Mouse (Mus musculus) urinary bladder, postnatal 25 days (tissue): ENCODE results near the gene 1110059E24Rik.
"Not testable (repeated sequence)": the region's sequence is repeated elsewhere in the genome, so short reads cannot be mapped to it uniquely, and the experiment has no call there.

ENCODE experiments used
- DNase-seq: peaks from one replicate; pipeline ENCODE4 v3.0.0; 2022; ENCODE audit warnings: low spot score

Gene 1110059E24Rik

DNA sequence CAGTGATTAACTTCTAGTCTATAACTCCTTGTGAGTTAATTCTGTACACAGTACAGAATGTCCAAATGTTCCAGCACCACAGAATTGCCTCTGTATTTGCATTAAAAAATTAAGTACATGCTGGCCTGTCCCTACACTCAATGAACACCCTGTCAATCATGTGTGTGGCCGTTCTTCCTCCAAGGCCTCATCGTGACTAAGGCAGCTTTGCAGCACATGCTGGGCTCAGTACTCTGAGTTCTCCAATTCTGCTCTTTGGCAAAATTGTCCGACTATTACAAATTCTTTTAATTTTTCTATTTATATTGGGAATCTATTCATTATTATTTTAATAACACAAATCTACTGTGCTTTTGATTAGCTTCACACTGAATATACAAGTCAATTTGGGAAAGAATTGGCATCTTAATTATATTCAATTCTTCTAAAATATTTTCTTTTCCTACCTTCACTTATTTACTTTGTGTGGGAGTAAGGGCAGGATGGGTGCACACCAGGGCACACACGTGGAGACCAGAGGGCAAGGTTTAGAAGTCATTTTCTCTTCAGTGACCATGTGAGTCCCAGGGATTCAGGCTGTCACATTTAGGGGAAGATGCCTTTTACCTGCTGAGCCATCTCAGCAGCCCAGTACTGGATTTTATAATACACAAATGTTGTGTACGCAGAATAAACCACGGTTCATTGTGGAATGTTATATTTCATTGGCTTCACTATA is 26.3 kb downstream of the 1110059E24Rik start:
- DNase-seq: no peak

DNA sequence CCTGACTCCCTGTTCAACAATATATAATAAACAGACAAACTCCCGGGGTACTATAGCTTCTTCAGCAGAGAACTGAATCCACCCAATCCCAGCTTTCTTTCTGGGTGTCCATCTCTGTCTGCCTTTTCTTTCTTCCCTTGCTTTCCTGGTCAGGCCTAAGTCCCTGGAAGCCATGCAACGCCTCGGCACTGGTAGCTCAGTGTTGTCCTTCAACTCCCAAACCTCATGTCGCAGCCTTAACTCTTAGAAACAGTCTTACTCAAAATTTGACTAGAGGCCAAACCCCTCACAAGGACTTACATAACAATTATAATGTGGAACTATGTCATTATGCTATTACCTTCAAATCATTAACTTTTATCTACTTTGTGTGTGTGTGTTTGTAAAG is 28.6 kb downstream of the 1110059E24Rik start:
- no peak for DNase-seq

DNA sequence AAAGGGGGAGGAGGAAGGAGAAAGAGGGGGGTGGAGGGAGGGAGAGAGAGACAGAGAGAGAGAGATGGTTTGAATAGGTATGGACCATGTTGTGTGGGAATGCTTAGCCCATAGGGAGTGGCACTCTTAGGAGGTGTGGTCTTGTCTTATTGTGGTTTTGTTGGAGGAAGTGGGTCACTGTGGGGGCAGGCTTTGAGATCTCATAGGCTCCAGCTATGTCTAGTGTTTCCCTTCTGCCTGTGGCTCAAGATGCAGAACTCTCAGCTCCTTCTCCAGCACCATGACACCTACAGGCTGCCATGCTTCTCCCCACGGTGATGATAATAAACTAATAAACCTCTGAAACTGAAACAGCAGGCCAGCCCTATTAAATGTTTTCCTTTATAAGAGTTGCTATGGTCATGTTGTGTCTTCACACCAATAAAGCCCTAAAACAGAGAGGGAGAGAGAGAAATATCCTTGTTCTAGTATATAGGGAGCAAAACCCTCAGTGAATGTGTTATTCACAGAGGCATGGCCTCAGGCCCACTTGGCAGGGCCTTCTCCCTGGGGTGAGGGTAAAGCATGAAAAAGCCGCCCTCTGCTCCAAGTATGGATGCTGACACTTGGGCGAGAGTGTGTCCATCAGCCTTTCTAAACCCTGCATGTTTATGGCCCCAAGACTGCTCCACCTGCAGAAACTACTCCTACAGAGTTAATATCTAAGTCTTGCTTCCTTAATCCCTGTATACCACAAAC is 29.2 kb downstream of the 1110059E24Rik start:
- DNase-seq: no peak

DNA sequence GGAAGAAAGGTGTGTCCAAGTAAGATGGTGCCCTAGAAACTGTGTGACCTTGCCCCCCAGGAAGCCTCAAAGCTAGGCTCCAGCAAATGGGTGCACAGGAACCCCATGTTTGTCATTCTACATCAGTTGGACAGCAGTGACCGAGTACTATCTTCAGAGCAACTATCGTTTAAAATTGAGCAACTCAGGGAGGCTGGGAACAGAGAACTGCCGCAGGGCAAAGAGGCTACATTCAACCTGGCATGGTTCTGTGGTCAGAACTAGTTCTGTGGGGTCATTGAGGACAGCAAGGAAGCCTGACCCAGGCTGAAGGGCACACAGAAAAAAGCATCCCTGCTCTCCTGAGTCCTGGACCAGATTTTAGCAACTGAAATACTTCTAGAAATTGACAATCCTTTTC is 37.0 kb downstream of the 1110059E24Rik start:
- no peak for DNase-seq

DNA sequence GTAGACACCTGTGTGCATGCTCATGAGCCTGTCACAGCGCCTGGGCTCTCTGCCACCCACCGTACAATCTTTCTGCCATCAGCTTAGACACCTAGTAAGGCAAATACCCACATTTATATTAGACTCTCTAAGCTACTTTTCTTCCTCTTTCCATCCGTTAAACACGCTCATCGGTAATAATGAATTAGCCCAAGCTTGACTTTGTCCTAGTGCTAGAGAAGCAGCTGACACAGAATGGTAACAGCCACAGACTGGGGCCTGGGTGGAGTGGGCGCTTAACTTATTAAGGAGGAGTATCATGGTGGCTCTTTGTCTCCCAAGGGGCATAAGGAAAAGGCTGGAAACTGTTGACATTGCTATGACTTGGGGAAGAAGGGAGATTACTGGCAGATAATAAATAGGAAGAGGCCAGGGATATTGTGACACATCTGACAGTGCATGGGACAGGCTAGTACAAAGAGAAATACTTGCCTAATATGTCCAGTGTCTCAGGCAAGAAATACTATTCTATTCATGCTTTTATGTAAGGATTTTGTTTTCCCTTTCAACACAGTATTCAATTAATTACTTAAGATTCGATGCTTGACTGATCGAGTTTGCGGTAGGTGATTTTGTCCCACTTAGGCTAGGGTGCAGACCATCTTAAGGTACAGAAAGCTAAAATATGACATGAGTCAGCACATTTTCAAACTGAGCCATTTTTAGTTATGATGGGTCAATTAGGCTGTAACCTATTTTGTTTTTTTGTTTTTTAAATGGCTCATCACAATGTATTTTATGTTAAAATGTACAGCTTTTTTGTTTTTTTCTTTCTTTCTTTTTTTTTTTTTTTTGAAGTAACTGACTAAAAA is 40.8 kb downstream of the 1110059E24Rik start:
- DNase-seq: no peak

DNA sequence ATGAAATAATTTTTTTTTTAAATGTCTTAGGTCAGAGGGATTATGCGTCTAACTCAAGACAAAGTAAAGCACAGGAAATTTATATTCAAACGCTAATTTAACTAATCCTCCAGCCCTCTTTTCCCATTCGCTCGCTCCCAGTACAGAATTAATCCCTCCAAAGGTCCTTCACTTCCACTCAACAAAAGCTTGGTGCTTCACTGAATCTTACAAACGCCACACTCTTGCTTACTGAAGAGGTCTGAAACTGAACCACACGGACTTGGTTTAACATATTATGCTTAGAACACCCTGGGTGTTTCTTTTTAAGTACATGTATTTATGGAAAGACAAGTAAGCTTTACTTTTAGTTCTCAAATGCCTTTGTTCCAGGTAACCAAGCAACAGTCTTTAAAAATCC is 41.5 kb downstream of the 1110059E24Rik start:
- DNase-seq: no peak

DNA sequence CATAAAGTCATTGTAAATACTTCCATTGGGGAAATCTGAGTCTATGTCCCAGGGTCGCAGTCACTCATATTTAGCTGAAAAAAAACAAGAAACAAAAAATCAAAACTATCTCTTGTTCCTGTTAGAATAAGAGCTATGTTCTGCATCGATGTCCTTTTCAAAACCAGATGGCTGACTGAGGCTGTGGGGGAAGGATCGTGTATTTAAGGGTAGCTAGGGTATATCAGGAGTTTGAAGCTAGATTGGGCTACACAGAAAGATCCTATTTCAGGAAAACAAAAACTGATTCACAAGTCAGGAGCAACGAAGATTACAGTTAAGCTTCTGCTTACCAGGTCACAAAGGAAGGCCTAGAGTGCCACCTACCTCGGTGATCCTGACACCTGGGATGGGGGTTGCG is 42.5 kb downstream of the 1110059E24Rik start:
- no peak for DNase-seq

DNA sequence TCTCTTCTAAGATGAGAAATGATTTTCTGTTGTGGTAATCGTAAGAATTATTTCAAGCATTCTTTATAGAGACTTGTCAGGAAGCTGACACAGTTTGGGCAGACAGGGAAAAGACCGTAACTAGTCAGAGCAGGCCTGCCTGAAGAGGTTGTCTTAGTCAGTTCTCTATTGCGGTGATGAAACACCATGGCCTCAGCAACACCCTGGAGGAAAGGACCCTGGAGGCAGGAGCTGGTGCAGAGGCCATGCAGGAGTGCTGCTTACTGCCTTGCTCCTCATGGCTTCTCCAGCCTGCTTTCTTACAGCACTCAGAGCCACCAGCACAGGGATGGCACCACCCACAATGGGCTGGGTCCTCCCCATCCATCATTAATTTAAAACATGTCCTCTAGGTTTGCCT is 47.5 kb downstream of the 1110059E24Rik start:
- no peak for DNase-seq

DNA sequence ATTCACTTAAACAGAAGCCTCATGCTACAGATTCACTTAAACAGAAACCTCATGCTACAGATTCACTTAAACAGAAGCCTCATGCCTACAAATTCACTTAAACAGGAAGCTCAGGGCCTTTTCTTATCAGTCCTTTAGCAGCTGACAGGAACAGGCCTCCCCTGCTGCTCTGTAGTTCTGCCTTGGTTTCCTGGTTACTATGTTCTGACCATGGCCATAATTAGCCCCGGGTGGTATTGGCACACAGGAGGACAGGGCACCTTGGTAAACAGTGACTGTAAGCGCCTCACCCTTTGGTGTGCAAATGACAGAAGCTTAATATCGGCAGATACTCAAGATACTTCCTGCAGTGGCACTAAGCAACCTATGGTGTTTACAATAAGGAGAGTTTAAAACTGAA is 48.9 kb downstream of the 1110059E24Rik start:
- no peak for DNase-seq

DNA sequence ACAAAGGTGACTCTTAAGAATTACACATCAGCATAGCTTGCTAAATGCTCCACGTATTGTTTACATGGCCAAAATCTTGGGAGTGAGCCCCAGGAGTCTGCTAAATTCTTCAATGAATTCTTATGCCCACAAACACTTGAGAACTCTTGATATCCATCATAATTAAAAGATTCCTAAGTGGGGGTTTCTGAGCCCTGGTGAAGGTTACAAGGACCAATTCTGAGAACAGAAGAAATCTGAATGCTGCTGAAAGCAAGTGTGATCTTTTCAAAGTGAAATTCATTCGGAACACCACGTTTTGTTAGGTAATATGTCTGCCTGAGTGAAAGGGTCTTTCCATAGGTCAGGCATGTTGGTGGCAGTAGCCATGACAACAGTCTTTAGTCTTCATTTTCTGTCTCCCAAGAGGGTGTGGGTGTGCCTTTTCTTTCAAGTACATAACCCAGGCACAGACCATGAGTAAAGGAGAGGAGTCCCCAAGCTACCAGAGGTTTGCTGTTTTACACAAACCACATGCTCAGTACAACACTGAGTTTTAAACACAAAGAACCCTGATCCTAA is 51.2 kb downstream of the 1110059E24Rik start:
- DNase-seq: no peak

DNA sequence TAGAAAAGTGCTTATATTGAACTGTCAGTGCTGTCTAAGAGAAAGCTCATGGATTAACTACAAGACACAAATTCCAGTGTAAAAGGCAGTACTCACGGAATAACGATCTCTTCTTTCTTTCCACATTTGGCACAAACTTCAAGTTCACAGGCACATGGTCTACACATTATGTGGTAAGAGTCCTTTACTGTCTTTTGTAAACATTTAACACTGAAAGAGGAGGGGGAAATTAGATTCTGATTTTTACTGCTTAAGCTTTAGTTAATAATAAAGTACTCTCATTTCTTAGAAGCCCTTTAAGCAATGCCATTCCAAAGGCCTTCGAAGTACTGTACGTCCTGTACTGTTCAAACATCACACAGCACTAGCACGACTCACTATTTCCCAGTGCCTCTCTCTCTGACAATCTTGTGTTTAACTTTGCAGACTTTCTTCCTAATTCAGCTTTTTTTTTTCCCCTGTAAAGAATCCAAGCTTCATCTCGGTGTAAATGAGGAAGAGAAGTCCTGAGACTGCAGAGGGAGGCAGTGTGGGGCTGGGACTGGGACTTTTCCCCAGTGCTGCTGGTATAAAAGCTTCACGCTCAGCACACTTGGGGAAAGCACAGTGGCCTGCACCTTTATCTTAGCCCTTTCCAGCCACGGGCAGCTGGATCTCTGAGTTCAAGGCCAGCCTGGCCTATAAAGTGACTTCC is 54.0 kb downstream of the 1110059E24Rik start:
- DNase-seq: no peak

DNA sequence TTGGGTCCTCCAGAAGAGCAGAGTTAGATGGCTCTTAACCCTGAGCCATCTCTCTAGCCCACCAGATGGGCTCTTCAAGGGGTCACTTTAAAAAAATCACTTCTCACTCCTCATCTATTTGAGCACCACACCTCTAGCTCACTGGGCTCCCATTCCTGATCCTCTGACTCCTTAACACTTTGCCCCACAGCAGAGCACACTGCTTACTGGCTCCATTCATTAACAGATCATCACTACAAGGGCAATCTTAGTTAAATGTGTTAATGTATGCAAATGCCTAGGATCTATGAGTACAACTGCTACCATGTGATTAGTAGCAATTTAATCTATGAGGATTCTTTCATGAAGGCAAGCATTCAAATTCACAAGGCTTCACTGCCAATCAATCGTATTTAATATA is 58.1 kb downstream of the 1110059E24Rik start:
- no peak for DNase-seq

DNA sequence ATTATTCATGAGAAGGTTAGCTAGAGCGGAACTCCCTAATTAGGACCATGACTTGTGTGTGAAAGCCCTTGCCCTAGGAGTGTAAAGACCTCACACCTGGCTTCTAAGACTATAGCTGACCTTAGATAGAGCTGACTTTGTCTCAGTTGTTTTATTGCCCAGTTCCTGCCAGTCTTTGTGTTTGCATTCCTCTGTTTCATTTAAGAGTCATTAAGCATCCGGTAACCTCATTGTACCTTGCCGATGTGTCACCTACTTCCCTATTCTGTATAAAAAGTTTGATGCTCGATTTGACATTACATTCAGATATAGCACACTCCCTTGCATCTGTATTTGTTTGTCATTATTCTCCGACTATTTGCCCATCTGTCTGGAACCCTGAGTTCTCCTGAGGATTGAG is 60.6 kb downstream of the 1110059E24Rik start:
- not testable (repeated sequence) for DNase-seq

DNA sequence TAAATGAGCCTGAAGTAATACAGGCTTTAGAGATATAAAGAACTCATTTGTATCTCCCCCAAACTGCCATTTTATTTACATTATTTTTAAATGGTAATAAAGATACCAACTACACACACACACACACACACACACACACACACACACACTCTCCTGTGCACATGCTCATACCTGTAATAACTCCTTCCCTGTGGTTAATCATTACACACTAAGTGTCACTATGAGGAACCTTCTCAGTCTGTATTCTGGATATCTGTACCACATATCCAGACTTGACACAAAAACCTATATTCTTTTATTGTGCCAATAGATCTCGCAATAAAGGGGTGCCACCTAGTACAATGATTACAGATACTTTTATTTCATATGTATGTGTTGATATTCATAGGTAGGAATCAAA is 62.9 kb downstream of the 1110059E24Rik start:
- DNase-seq: no peak

DNA sequence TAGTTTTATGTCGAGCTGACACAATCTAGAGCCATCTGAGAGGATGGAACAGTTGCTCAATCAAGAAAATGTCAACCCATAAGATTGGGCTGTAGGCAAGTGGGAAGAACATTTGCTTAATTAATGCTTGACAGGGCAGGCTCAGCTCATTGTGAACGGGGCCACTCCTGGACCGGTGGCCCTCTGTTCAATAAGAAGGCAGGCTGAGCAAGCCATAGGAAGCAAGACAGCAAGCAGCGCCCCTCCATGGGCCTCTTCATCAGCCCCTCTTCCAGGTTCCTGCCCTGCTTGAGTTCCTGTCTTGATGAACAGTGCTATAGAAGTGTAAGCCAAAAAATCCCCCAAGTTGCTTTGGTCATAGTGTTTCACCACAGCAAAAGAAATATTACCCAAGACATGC is 65.2 kb downstream of the 1110059E24Rik start:
- DNase-seq: no peak

DNA sequence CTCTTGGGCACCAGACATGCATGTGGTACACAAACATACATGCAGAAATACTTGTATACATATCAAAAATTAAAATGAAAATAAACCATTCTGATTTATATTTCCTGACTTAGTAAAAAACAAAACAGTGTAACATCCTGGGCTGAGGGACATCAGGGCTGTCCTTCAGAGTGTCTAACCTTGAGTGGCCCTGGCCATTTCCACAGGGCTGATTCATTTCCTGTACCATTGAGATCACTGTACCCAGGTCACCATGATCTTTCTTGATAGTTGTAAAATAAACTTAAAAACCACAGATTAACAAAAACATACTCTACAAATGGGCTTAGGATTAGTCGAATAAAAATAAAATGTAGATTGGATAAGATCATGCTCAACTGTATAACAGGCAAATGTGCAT is 66.2 kb downstream of the 1110059E24Rik start:
- no peak for DNase-seq

DNA sequence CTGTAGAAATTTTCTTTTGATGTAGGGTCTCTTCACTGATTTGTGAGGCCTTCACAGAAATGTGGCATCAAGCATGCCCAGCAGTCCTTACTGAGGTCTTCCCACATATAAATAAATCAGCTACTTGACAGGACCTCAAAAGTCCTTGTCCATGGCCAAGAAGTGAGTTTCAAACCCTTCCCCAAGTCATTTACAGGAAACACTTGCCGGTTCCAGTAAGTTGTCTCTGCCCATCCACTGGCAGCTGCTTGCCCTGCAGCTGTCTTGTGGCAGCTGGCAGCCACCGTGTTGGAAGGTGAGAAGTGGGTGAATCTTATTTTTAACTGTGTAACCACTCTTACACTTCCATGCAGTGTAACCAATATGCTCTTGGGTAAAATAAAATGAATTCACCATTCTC is 66.9 kb downstream of the 1110059E24Rik start:
- DNase-seq: no peak

DNA sequence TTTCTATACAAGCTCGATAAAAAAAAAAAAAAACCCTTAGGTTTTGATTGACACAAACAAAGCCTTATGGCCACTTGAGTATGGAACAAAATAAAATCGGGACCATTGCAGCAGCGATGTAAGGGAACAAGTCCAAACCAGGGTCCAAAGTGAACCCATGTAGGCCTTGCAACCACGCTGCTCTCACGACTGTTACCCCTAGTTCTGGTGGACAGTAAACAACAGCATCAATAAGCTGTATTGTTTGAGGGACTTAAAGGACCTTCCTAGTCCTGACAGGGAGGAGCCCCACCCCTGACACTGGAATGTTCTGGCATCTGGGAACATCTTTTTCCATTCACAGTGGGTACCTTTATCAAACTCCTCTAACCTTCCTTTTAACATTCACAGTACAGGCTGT is 68.8 kb downstream of the 1110059E24Rik start:
- no peak for DNase-seq

DNA sequence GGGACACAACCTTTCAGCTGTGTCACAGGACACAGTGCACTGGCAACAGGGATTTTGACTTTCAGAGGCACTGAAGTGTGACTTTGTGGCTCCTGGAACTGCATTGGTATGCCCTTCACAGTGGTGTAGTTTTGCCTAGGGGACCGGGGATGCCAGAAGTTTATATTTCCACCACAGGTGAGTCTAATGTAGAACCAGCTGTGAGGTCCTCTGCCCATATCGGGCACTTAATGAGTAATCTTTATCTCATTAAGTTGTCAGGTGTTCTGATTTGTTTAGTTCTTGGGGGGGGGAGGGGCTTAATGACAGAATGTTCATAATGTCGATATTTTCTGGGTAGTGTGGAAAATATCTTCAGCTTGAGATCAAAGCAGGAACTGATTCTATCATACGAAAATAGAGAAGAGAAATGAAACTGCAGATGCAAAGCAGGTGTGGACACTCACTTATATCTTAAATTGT is 69.2 kb downstream of the 1110059E24Rik start:
- no peak for DNase-seq

DNA sequence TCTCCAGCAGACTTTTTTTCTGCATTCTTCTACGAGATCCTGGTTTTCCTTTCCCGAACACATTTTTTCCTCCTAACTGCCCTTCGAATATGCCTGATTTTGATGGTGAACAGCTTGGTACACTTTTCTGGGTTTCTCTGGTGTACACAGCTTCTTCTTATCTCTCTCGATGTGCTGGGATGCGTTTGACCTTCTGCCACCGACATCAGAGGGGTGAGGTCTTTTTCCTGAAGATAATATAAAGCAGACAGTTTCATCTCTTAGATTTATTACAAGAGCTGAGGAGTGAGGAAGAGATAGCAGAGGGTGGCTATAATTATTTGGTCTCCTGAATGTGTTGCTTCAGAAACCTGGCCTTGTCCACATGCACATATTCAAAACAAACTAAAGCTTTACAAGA is 71.4 kb downstream of the 1110059E24Rik start:
- no peak for DNase-seq

DNA sequence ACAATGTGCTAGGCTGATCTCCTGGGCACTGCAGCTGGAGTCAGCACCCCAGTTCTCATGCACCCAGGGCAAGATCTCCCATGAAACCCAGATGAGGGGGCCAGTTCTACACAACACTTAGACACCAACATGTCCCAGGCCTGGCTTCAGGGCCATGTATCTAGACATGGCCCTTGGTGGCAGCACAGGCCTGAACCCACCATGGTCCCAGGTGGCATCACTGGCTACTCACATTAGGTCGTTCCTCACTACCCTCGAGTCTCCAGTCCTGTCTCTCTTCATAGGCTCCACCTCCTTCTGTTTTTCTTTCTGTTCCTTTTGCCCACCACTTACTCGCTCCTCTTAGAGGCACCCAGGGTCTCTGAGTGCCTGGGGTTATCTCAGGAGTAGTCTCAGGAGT is 72.9 kb downstream of the 1110059E24Rik start:
- no peak for DNase-seq

DNA sequence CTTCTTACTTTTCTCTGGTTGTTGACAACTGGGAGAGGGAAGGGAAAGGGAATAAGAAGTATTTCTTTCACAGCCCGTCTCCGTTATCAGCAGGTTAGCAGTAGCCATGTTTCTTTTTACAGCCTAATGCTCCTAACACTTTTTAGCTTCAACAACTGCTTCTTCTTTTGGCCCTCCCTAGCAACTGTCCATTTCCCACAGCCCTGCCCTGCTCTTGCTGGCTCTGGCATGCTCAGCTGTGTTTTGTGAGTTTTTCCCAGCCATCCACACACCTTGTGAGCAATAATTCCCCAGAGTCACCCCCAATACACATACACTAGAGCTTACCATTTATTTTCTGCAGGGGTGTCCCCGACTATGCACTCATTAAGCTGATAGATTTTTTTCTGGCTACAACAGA is 75.3 kb downstream of the 1110059E24Rik start:
- DNase-seq: no peak
